Mouse (Mus musculus): ENCODE data around the gene Rnf144a. TPM values are rescaled to one million over a fixed set of nuclear protein-coding genes. Genes with fewer than 3 reads are reported as not detected.
A peak's percentile ranks its signal among the peaks of the same experiment; 100 is the strongest.

Gene Rnf144a
- total RNA-seq, 2 experiments from 2014 or later: 38.7 to 39.8 TPM

DNA sequence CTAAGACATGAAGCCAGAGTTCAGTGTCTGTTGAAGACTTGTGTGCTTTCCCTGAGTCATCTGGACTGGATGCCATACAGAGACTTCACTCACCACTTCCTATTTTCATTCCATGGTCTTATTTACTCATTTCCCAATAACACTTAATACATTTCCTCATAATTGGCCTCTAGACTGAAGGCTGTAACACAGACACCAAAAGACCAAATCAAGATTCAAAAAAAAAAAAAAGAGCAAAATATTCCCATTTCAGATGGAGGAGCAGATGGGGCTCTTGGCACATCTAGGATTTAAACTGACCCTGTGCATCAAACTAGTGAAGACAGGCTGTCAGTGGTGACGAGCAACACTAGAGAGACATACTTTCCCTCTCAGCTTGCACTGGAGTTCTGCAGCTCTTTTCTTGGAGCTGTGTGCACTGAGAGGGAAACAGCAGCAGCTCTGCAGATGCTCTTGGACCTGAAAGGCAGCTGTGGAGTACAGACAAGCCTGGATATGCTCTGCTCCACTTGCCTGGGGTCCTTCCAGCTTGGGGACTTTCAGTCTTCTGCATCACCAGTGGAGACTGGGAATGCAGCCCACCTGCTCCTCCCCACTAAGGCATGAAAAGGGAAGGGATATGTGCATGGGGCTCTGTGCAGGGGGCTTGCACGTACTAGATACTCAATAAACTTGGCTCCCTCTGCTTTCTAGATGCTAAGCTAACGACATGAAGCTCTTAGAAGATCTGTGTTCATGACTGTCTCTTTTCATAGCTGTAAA, 134.2 kb downstream of the Rnf144a start:
- no peak for DNase-seq (ENCODE audit: low spot score in 2 of 2)
- intact Hi-C loops (cut with DNase I): no loop called here

DNA sequence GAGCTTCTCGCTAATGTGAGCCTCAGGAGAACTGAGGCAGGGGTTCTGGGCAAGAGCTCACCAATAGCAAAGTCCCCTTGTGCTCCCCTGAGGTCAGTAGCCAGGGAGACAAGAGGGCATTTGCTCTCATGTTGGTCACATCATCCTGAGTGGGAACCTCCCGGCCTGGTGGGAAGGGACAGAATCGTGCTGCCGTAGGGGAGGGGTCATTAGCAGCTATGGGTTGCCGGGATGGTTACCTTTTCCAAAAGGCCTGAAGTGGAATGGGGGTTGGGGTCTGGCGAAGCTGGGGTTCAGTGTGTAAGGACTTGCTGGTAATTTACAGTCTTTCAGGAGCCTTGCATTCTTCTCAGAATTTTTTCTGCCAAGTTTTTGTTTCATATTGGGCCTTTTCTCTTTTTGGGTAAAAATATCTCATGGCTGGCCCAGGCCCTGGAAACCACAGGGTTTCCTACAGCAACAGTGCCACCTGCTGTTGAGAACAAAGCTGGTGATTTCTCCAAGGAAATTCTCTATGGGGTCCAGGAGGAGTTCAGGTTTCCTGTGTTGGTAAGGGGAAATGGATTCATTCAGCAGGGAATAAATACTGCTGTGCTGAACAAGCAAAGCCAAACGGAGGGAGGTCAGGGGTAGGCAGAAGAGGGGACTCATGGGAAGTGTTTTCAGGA, 137.9 kb downstream of the Rnf144a start:
- intact Hi-C loops (cut with DNase I): loop anchor here (5.0 to 10.0 kb wide), 3 partner anchors 190 to 1250 kb away; no protein-coding TSS in a partner anchor

DNA sequence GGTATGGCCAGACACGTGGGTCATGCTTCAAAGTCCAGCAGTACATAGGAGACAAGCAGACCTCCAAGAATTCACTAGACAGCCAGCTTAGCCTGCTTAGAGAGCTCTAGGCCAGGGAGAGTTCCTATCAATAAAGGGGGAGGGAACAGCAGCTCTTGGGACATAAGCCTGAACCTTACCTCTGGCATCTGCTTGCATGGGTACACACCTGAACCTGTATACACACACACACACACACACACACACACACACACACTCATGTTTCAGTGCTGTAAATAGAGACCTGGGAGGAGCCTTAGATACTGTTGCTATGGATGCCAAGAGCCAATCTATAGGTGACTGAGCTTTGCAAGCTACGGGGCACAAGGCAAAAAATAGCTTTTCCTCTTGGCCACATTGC, 138.5 kb downstream of the Rnf144a start:
- intact Hi-C loops (cut with DNase I): loop anchor here (5.0 to 10.0 kb wide), 3 partner anchors 189 to 1249 kb away; no protein-coding TSS in a partner anchor
- no peak for DNase-seq (ENCODE audit: low spot score in 2 of 2)

More for the DNA sequence above, 137.9 kb downstream of the Rnf144a start:
- DNase-seq (ENCODE audit: low spot score in 2 of 2): peak; percentile 84 to 89

Small RNA genes within 50 kb of the gene (microRNA-seq; reads per million reads assigned to microRNA genes)
- 1.8 to 4.0 reads per million in 2 experiments for gene Mir6538

Other genes with a start within 250 kb of the Rnf144a start
- under 1 TPM; 0.44 to 0.51 TPM for gene Rsad2, start 41.2 kb upstream of the Rnf144a start, total RNA-seq (2021)
- 10 to 100 TPM; 23.2 to 24.1 TPM for gene Cmpk2, start 54.0 kb upstream of the Rnf144a start, total RNA-seq (2021)